Mouse (Mus musculus): Measurements from ENCODE around the gene Cacna2d2. TPM values are rescaled to one million over a fixed set of nuclear protein-coding genes. Genes with fewer than 3 reads are reported as not detected.

Gene Cacna2d2
- total RNA-seq, 1 experiment from 2014 or later = 6.6 TPM

DNA sequence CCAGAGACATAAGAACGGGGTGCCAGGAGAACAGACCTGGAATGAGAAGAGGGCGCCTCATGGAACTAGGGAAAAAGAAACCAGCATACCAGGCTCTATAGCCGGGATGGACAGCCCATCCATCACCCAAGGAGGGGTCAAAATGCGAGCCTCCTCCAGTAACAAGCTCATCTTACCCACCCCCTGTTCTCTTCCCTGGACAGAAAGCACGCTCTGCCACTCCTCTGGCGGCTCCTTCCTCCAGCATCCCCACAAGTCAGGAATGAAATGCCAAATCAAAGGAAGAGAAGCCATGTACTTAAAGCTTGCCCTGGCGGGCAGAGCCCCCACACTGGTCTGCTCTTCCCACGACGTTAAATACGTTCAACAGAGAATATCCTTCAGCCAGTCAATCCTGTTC is 141.6 kb downstream of the Cacna2d2 start:
- DNase-seq = no peak

DNA sequence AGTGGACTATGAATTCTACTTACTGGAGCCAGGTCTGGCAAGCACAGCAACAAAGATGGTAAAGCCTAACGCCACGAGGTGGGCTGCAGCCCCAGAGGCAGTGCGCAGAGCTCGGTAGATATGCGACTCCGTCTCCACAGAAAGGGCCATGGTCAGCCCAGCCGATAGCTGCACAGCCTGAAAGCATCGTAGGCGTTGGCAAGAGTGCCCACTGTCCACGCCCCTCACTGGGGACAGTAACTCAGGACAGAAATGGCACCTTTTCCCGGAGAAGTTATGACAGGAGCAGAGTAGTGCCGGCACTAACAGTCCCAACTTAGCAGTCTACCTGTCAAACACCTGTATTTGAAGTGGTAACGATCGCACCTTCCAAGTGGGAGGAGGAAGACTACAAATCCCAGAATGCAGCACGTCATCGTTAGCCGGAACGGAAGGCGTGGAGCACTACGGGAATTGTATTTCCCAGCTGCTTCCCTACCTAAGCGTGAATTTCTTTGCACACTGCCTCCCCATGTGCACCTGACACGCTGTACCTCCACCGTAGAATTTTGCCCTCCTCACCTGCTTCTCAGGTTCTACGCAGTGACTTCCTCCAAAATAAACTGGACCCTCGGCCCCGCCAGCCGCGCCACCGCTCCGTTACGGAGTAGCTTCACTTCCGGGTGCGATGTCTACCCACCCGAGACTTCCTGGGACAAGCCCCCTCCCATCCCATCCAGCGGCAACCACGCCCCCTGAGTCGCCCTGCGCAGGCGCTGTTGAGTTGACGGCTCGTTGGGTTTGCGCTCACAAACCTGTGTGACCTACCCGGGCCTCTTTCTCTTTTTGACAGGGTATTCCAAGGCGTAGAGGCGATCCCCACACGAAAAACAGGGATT is 142.3 kb downstream of the Cacna2d2 start, which contains the start of the genes Cyb561d2 and Nprl2:
TSS of gene Cyb561d2 (minus strand) at position 720 of the 878 bp plus-strand sequence.
TSS of gene Nprl2 (plus strand) at position 753 of the 878 bp plus-strand sequence.
- peak; percentile 97 for DNase-seq

DNA sequence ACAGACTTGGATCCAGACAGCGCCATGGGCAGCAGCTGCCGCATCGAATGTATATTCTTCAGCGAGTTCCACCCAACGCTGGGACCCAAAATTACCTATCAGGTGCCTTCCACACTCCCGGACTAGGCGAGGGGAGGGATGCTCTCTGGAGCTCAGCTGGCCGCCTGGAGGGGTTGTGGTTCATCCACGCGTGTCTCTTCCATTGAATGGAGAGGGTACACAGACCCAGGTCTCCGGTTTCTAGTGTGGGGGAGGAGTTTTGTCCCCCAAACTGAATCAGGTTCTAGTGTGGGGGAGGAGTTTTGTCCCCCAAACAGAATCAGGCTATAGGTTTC is 142.9 kb downstream of the Cacna2d2 start:
- no peak for DNase-seq

DNA sequence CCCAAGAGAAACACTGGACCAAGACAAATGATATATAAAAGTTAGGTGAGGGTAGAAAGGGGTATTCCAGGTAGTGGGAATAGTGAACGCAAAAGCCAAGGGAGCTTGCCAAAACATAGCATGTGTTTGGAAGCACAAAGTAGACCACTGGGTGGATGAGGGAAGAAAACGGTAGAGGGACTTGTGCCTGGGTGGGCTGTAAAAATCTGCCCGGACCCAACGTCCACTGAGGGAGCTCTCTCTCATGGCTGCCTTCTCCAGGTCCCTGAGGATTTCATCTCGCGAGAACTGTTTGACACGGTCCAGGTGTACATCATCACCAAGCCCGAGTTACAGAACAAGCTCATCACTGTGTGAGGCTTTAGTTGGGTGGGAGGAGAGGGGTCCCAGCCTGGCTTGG is 143.3 kb downstream of the Cacna2d2 start:
- no peak for DNase-seq

DNA sequence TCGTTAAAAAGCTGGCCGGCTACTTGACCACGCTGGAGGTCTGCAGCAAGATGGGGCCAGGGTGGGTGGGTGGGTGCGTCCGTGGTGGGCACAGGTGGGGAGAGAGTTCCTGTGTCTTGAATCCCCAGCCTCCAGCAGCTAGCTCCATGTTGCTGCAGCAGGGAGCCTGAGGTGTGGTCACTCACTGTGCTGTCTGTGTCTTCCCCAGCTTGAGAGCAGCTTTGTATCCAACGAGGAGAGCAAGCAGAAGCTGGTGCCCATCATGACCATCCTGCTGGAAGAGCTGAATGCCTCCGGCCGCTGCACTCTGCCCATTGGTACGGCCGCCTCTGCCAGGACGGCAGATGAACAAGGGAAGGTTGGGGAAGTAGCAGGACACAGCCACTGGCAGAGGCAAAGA is 143.9 kb downstream of the Cacna2d2 start:
- DNase-seq = no peak

DNA sequence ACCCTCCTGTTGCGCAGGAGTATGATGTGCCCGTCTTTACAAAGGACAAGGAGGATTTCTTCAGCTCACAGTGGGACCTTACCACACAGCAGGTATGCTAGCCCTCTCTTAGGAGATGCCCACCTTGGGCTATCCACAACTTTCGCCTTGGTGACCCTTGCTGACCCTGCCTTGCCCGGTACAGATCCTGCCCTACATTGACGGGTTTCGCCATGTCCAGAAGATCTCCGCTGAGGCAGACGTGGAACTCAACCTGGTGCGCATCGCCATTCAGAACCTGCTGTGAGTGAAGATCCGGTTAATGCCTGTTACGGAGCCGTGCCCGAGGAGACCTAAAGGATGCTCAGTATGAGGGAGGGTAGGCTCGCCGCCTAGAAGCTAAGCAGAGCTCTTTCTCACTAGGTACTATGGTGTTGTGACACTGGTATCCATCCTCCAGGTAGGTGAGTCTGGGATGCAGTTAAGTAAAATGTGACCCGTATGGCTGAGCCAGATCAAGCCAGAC is 144.8 kb downstream of the Cacna2d2 start:
- DNase-seq = no peak

DNA sequence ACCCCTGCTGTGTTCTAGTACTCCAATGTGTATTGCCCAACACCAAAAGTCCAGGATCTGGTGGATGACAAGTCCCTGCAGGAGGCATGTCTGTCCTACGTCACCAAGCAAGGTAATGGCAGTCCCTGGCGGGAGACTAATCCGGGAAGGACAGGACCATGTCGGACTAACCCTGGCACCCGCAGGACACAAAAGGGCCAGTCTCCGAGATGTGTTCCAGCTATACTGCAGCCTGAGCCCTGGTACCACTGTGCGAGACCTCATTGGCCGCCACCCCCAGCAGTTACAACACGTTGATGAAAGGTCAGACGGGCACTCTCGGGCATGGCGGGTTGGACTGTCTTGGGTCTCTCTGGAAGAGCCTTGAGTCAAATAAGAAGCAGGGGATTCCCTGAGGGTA is 145.3 kb downstream of the Cacna2d2 start:
- DNase-seq = no peak

DNA sequence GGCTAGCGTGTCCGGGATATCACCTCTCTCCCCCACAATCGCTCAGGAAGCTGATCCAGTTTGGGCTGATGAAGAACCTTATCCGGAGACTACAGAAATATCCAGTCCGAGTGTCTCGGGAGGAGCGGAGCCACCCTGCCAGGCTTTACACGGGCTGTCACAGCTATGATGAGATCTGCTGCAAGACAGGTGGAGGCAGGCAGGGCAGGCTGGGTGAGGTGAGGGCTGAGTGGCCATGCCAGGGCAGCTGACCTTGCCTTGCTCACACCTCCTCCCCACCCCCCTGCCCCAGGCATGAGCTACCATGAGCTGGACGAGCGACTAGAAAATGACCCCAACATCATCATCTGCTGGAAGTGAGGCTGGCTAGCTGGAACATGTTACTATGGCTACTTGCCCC is 145.8 kb downstream of the Cacna2d2 start:
- peak; percentile 7 for DNase-seq

DNA sequence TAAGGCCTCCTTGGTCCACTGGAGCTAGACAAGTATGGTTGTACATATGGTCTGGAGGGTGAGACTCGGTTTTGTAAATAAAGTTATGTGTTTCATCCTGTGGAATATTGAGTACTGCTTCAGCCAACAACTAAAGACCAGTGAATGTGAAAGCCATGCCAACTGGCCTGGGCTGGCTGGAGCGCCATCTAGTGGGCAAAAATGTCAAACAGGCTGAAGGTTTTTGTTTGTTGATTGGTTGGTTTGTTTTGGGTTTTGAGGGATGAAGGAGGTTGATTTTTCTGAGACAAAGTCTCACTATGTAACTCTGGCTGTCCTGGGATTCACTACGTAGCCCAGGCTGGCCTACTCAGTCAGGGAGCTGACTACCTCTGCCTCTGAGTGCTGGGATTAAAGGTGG is 146.2 kb downstream of the Cacna2d2 start:
- peak; percentile 86 for DNase-seq

DNA sequence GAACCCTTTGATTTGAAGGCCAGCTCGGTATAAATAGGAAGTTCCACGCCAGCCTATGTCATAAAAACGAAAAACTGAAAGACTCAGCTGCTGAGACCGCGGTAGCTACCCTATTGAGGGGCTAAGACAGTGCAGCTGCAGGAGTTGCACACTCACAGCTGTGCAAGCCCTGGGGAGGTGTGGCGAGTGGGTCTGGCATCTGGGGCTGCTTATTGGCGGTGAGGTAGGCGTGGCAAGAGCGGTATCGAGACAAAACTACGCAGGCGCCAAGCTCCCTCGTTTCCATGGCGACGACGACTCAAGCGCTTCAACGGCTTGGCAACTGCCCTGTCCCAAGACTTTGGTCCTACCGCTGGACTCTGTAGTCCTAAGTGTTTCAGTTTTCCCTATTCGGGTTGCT is 147.6 kb downstream of the Cacna2d2 start, which contains the start of gene Zmynd10:
TSS of gene Zmynd10 (plus strand) at position 273 of the 400 bp plus-strand sequence.
- DNase-seq = peak; percentile 96

DNA sequence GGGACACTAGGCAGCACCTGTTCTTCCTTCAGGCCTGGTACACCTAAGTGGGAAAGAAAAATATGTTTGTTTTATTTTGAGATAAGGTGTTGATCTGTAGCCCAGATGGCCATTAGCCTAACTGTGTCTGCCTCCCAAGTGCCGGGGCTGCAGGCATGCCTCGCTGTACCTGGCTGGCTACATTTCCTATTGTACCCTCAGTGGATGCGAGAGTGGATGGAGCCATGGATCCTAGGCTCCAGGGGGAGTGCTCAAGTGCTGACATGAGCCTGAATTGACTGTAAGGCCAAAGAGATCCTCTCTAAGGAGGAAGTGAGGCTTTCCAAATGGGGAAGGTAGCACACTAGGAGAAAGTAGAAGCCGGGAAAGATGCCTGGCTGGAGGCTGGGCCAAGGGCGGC is 148.5 kb downstream of the Cacna2d2 start:
- no peak for DNase-seq

DNA sequence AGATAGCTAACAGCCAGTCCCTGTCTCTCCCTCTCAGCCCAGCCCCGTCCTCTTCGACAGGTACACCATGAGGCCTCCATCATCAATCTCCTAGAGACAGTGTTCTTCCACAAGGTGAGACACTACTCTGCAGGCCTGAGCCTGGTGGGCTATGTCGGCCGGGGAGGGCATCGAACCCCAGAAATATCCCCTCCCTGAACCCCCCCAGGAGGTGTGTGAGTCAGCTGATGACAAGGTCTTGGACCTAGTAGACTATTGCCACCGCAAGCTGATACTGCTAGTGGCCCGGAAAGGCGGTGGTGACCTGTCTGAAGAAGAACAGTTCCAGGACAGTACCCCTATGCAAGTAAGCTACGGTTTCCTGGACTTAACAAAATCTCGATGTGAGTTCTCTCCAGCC is 149.4 kb downstream of the Cacna2d2 start:
- DNase-seq = no peak

DNA sequence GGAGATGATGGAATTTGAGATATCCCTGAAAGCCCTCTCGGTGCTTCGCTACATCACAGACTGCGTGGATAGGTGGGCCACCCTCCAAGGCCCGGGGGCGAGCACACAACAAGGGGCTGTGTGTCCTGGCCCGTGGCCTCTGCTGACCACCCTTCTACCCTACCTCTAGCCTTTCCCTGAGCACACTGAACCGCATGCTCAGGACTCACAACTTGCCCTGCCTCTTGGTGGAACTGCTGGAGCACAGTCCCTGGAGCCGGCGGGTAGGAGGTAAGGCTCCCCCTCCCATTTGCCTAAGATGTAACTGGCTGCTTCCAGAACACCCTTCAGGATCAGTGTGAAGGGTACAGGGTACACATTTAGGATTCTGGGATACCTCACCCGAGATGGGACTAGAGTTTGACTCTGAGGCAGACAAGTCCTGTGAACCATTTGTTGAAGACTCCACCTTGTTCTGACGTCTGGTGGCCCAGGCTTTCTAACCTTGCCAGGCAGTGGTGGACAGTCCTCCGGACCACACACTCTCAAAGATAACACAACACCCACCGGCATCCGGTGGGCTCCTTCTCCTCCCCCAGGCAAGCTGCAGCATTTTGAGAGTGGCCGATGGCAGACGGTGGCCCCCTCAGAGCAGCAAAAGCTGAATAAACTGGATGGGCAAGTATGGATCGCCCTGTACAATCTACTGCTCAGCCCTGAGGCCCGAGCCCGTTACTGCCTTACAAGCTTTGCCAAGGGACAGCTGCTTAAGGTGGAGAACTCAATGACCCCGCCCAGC is 150.1 kb downstream of the Cacna2d2 start:
- no peak for DNase-seq

DNA sequence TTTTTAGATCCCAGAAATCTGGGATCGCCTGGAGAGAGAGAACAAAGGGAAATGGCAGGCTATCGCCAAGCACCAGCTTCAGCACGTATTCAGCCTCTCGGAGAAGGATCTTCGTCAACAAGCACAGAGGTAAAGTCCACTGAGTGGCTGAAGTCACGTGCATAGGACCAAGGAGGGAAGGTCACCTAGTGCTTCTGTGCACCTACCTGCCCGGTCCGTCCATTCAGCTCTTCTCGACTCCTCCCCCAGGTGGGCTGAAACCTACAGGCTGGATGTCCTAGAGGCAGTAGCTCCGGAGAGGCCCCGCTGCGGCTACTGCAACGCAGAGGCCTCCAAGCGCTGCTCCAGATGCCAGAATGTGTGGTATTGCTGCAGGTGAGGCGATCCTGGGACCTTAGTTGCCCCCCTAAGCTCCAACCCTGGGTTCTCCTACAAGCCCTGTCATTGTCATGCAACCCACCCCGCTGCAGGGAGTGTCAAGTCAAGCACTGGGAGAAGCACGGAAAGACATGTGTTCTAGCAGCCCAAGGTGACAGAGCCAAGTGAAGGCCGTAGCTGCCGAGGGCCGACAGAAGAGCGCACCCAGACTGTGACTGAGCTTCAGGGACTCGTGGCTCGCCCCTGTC is 151.2 kb downstream of the Cacna2d2 start:
- no peak for DNase-seq

DNA sequence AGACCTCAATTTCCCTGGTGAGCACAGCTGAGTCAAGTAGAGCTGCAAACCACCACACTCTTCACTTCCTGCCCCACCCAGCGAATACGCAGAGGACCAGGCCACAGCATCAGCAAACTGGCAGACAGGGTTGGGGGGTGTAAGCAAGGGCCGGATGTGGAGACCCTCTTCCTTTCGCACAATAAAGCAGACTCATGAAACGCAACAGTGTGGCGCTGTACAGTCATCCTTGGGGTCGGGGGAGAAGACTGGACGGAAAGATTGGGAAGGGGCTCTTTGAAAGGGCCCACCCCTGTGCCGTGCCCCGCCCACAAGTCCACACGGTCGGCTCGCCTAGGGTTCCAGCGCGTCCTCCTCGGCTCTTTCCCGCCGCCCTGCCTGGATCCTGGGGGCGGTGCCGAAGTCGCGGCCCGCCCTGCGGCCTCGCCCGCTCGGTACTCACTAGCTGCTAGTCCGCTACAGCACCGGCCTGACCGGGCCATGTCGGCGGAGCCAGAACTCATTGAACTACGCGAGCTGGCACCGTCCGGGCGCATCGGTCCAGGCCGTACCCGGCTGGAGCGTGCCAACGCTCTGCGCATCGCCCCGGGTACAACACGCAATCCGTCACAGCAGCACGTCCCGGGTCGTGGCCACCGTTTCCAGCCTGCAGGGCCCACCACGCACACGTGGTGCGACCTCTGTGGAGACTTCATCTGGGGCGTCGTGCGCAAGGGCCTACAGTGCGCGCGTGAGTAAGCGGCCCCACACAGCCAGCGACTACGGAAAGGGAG is 151.9 kb downstream of the Cacna2d2 start, which contains the start of gene Rassf1:
TSS of gene Rassf1 (plus strand) at position 439 of the 773 bp plus-strand sequence.
- peak; percentile 80 for DNase-seq

DNA sequence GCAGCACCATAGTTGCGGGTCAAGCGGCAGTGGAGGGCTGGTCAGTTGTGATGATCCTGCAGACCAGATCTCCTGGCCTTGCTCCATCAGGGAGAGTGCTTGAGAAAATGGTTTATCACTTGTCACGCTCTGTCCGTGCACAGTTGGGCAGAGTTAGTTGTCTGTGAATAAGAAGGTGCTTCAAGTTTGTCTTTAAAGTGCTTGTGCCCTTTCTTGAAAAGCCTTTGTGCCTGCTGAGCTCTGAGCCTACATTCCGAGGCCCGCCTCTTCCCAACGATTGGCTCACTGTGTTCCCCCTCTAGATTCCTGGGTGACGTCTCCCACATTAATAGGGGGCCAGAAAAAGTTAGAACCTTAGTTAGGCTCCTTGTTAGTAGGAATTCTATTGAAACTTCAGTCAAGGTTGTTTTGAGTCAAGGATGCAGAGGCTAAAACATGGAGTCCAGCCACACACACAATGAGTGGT is 152.5 kb downstream of the Cacna2d2 start:
- no peak for DNase-seq

DNA sequence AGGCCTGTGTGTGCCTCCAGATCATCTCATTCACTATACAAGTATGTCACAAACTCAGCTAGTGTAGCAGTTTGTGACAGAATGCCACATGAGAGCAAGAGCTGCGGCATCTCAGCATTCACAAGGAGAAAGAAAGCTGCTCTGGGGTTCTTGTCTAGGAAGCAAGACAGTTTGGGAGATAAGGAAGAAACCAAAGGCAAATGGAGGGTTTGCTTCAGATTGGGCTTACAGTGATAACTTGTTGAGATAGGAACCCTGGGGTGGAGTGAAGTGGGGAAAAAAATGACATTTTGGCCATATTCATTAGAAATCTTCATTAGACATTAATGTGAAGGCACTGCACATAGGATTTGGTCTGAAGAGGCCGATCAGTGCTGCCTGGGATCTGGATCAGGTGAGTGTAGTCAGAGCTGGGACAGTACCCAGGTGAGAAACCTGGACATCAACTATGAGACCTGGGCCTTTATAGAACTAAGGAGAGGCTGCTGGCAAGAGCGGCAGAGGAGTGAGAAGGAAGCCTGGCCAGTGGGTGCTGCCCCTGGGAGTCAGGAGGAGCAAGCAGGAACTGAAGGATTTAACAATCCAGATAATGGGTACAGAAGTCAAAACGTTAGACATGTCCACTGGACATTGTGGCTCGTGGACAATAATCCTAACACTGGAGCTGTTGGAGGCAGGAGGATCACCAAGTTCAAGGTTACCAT is 153.4 kb downstream of the Cacna2d2 start:
- no peak for DNase-seq

DNA sequence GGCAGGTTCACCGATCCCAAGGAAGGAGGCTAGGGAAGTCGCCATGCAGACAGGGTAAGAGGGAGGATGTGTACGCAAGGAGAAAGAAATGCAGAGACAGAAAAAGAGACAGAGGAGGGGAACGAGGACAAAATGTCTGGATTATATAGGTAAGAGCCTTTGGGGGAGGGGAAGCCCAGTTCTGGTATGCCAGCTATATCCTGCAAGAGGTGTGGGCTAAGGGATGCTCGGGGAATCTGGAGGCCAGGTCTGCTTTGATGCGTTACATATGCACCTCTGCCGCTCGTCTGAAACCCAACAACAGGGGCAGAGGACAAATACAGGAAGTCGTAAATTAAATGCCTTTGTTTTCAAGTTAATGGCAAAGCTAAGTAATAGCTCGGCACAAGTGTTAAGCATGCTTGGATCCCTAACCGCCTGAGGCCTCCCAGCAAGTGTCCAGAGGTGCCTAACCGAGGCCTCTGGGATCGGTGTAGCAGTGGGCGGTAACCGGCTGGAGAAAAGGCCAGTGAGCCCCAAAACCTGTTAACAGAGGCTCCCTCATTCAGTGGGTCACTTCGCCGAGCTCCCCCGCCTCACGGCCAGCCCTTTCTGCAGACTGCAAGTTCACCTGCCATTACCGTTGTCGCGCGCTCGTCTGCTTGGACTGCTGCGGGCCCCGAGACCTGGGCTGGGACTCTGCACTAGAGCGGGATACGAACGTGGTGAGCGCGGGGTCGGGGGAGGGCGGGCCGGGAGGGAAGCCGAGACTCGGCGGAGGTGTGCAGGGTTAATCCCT is 154.3 kb downstream of the Cacna2d2 start:
- DNase-seq = peak; percentile 64

DNA sequence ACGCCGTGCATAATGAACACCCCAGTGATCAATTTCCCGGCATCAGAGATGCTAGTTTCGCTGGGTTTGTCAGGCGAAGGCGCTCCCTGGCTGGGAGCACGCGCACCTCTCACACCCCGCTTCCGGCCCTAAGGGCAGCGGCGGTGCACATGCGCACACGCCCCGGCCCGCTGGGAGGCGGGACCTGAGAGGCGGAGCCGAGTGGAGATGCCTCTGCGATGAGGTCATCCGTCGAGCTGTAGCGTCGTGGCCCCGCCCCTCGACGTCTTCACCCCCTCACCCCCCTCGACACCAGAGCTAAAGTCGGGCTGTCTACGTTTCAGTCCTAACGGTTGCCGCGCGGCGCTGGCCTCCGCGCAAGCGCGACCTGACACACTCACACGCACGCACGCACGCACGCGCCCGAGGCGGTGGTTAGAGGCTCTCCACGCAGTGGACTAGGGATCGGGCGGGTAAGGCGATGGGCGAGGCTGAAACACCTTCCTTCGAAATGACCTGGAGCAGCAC is 155.0 kb downstream of the Cacna2d2 start:
- peak; percentile 97 for DNase-seq

DNA sequence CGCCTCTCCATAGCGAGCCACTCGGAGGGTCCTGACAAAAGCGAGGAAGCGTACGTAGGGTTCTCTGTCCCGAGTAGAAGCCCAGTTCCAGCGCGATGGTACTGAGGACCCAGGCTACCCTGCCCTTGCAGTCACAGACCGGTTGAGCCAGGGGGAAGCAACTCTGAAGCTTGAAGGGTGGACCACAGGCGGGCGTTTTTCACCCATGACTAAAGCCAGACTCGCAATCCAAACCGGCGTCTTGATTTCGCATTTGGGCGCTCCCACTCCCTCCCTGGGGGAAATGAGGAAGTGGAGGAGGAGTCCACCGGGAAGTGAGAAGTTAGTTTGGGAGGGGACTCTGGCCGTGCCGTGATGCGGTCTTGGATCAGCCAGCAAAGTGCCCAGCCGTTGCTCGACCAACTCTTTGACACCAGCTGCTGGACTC is 155.6 kb downstream of the Cacna2d2 start:
- peak; percentile 78 for DNase-seq
